Mouse (Mus musculus) urinary bladder, postnatal 4 days (tissue): ENCODE data around the gene Sbds.

ENCODE experiments used
- DNase-seq, 2 experiments: peaks; one replicate each; pipeline ENCODE4 v3.0.0; 2021 to 2022; ENCODE audit warnings: low spot score in 2 of 2

Gene Sbds

GRCm38 (mm10) chr5:130255017-130255720 is at the start of gene Sbds, which contains the start of gene Tyw1:
Sbds (minus strand) TSS chr5:130255530.
Tyw1 (plus strand) TSS chr5:130255619.
- peak; percentile 96 to 97 for DNase-seq

GRCm38 (mm10) chr5:130303611-130304010 is 48.3 kb upstream of the Sbds start:
- no peak for DNase-seq

GRCm38 (mm10) chr5:130299526-130299925 is 44.2 kb upstream of the Sbds start:
- no peak for DNase-seq

GRCm38 (mm10) chr5:130298831-130299460 is 43.6 kb upstream of the Sbds start:
- no peak for DNase-seq

- no peak for DNase-seq
These were observed 40.7 kb upstream of the Sbds start for GRCm38 (mm10) chr5:130296071-130296470.

GRCm38 (mm10) chr5:130294598-130294997 is 39.3 kb upstream of the Sbds start:
- DNase-seq = no peak

GRCm38 (mm10) chr5:130293941-130294340 is 38.6 kb upstream of the Sbds start:
- DNase-seq = no peak

GRCm38 (mm10) chr5:130292976-130293375 is 37.6 kb upstream of the Sbds start:
- DNase-seq = no peak

- no peak for DNase-seq
These were observed 35.4 kb upstream of the Sbds start for GRCm38 (mm10) chr5:130290775-130291174.

- DNase-seq = no peak
These were observed 34.9 kb upstream of the Sbds start for GRCm38 (mm10) chr5:130290242-130290641.

GRCm38 (mm10) chr5:130288106-130288505 is 32.8 kb upstream of the Sbds start:
- no peak for DNase-seq

GRCm38 (mm10) chr5:130283079-130283732 is 27.9 kb upstream of the Sbds start:
- no peak for DNase-seq

GRCm38 (mm10) chr5:130278011-130278472 is 22.7 kb upstream of the Sbds start:
- no peak for DNase-seq

- DNase-seq = no peak
These were observed 20.2 kb upstream of the Sbds start for GRCm38 (mm10) chr5:130275509-130275908.

- DNase-seq = no peak
These were observed 17.7 kb upstream of the Sbds start for GRCm38 (mm10) chr5:130273046-130273445.

GRCm38 (mm10) chr5:130272344-130272743 is 17.0 kb upstream of the Sbds start:
- no peak for DNase-seq

GRCm38 (mm10) chr5:130268976-130269375 is 13.6 kb upstream of the Sbds start:
- no peak for DNase-seq

- DNase-seq = no peak
These were observed 12.0 kb upstream of the Sbds start for GRCm38 (mm10) chr5:130267316-130267715.

GRCm38 (mm10) chr5:130266651-130267050 is 11.3 kb upstream of the Sbds start:
- no peak for DNase-seq

- DNase-seq = no peak
These were observed 9.2 kb upstream of the Sbds start for GRCm38 (mm10) chr5:130264433-130265005.

GRCm38 (mm10) chr5:130263454-130263853 is 8.1 kb upstream of the Sbds start:
- DNase-seq = no peak

- DNase-seq = no peak
These were observed 2.0 kb upstream of the Sbds start for GRCm38 (mm10) chr5:130257303-130257702.
